Mouse (Mus musculus): ENCODE data around the gene Stum. TPM values are rescaled to one million over a fixed set of nuclear protein-coding genes. Genes with fewer than 3 reads are reported as not detected.
A peak's percentile ranks its signal among the peaks of the same experiment; 100 is the strongest.

Gene Stum
- polyA plus RNA-seq, 1 experiment from 2014 or later, result 0.12 TPM

DNA sequence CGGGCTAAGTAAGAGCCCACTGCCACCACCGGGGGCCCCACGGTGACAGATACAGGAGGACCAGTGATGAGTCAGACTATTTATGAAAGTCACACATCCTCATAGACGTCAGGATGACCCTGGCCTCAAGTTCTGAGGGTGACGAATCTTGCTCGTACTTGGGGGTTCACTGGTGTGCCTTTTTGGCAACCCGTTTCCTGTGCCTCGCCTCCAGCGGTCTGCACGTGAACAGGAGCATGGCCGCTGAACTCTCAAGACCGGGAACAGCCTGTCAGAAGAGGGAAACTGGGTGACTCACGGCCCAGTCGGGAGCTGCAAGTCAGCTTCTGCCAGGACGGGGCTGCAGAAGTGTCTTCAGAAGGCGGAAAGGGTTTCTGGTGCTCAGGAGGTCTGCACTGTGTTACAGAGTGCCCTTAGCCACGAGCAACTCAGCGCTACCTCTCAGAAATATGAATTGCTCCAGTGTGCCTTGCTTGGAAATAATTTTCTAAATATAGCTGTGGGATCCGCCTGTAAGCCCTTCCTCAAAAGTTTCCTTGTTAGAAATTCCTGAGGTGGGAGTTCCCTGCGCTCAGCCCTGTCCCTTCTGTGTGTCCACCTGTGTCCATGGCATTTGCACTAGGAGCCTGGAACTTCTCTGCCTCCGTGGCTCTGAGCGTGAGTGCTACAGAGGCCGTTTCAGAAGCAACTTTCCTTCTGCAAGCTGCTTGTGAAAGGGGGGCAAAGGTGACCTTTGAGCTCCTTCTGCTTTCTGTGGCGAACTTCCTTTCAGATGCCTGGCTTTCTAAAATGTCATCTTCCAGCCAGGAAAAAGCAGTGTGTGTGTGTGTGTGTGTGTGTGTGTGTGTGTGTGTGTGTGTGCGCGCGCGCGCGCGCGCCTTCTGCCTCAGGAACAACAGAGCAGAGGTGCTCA, 79.4 kb downstream of the Stum start:
- ATAC-seq (ENCODE audit: low read depth) (peak; percentile 42), DNase-seq (no peak)
- Histone ChIP-seq H3K9me3 (replicated peaks) (no peaks in the 10 kb centered on the region), H3K4me1 (replicated peaks) (peaks cover 54% of the 10 kb centered on the region), H3K4me3 (replicated peaks) (no peak overlapping the region), H3K9ac (peak overlapping the region; percentile 17; the same call in 1 of the 2 replicates), H3K27ac (peak overlapping the region; percentile 76), H3K27me3 (no peaks in the 10 kb centered on the region), H3K4me2 (peak overlapping the region; percentile 38), H3K36me3 (no peaks in the 10 kb centered on the region)
- WGBS (ENCODE audit: insufficient replicate concordance), result 24% methylated on average over 32 of the region's 32 CpGs

DNA sequence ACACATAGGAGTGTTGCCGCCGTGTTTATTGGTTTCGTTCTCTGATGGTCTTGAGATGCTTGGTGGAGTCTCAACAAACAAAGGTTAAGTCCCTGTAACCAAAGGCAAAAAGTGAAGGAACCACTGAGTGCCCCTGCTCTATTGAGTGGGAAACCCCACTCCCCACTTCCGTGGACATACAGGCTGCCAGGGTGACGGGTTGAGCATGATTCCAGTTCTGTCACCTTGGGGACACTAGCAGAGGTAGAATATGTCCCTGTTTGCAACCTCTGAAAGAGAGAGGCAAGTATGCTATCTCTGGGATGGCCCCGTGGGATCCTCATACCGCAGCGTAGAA, 80.0 kb downstream of the Stum start:
- Histone ChIP-seq H3K4me2 (peak overlapping the region; percentile 38), H3K9ac (no peak overlapping the region; the same call in 1 of the 2 replicates), H3K4me3 (replicated peaks) (no peak overlapping the region), H3K36me3 (no peaks in the 10 kb centered on the region), H3K27me3 (no peaks in the 10 kb centered on the region), H3K4me1 (replicated peaks) (peaks cover 48% of the 10 kb centered on the region), H3K27ac (peak overlapping the region; percentile 76), H3K9me3 (replicated peaks) (no peaks in the 10 kb centered on the region)
- no peak for DNase-seq
- ATAC-seq (ENCODE audit: low read depth), result no peak
- WGBS (ENCODE audit: insufficient replicate concordance), result 49% methylated on average over 8 of the region's 8 CpGs

DNA sequence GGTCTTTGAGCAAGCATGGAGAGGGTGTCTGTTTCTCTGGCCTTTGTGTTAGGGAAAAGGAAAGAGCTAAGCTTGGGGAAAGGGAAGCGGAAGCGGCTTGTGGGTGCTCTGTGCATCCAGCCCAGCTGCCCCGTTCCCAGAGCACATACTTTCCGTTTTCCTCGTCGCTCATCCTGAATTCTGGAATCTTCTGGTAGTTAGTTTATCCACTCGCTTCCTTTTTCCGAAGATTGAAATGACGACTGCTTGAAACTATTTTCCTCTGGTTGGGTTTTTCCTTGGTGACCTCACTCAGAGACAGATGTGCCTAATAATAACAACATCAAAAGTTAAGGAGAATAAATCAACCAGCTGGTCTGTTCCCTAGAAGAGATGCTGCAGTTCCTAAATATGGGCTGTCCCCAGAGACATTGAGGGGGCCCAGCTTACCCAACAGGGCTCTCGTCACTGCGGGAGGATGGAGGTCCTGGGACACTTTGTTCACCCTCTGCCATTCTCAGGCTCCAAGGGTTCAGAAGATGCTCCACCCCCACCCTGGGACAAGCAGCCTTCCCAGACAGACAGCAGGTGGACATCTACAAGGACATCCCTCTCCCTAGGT, 80.7 kb downstream of the Stum start:
- no peak overlapping the region for H3K4me3 ChIP-seq (replicated peaks)
- H3K4me1 ChIP-seq (replicated peaks), result peaks cover 45% of the 10 kb centered on the region
- no peak overlapping the region for H3K9ac ChIP-seq
- DNase-seq (no peak), ATAC-seq (ENCODE audit: low read depth) (no peak)
- no peaks in the 10 kb centered on the region for H3K27me3 ChIP-seq
- H3K9me3 ChIP-seq (replicated peaks), result no peaks in the 10 kb centered on the region
- H3K27ac ChIP-seq, result peak overlapping the region; percentile 76
- no peaks in the 10 kb centered on the region for H3K36me3 ChIP-seq
- H3K4me2 ChIP-seq, result no peak overlapping the region
- 60% methylated on average over 11 of the region's 11 CpGs for WGBS (ENCODE audit: insufficient replicate concordance)

DNA sequence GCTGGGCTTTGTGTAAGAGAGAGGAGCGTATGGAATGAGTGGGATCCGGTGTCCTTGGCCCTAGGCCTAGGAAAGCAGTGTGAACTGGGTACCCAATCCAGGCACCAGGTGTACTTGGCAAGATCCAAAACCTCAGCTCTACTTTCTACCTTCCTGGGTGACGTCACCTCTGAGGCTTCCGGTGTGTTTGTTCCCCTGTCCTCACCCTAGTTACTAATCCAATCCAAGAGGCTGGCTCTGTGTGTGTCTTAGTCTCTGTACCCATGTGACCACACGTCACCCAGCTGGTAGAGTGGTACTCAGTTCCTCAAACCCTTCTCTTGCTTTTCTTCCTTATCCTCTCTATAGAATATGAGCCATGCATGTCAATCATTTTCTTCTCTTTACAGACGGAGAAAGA, 81.6 kb downstream of the Stum start:
- DNase-seq, result no peak
- Histone ChIP-seq H3K27me3 (no peaks in the 10 kb centered on the region), H3K4me1 (replicated peaks) (peaks cover 38% of the 10 kb centered on the region), H3K9ac (no peak overlapping the region), H3K9me3 (replicated peaks) (no peaks in the 10 kb centered on the region), H3K4me3 (replicated peaks) (no peak overlapping the region), H3K36me3 (no peaks in the 10 kb centered on the region), H3K4me2 (no peak overlapping the region), H3K27ac (0 out of 2 replicates have a peak overlapping the region, but pooled peaks have one; percentile 43)
- 54% methylated on average over 6 of the region's 6 CpGs for WGBS (ENCODE audit: insufficient replicate concordance)
- ATAC-seq (ENCODE audit: low read depth), result no peak

DNA sequence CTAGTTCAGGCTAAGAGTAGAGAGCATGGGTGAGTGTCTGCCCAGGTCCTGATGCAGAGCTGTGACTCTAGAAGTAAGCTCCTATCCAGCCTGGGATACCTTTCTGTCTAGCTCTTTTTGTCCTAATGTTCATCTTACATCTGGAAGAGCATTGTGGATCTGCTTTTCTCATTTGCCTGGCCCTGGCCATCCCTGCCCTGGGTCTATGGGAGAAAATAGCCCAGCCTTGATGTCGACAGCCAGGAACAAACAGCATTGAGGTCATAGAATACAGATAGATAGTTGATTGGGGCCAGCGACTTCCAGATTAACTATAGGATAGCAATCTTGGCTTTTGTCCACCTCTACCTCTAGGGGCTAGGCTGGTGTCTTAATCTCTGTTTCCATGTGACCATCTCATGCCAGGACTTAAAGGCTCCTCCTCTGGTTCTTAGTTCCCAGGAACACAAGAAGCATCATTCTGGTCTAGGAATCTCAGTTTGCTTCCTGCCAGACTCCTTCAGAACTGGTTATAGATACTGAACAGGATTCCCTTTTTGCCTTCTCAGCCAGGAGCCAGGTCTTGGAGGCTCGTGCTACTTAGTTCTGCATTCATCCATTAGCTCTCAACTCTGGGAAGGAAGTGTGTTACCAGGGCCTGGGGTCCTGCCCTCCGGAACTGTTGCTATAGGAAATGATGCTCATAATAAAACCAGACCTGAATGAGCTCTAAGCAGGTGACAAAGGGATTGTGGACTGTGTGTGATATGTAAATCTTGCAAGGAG, 82.4 kb downstream of the Stum start:
- no peak for ATAC-seq (ENCODE audit: low read depth)
- 48% methylated on average over 4 of the region's 4 CpGs for WGBS (ENCODE audit: insufficient replicate concordance)
- H3K27ac ChIP-seq, result no peak overlapping the region; the same call in none of the 2 replicates
- no peak overlapping the region for H3K4me2 ChIP-seq
- H3K9me3 ChIP-seq (replicated peaks), result no peaks in the 10 kb centered on the region
- no peak overlapping the region for H3K4me3 ChIP-seq (replicated peaks)
- no peaks in the 10 kb centered on the region for H3K36me3 ChIP-seq
- H3K9ac ChIP-seq, result no peak overlapping the region
- no peaks in the 10 kb centered on the region for H3K27me3 ChIP-seq
- no peak for DNase-seq
- H3K4me1 ChIP-seq (replicated peaks), result peaks cover 31% of the 10 kb centered on the region

DNA sequence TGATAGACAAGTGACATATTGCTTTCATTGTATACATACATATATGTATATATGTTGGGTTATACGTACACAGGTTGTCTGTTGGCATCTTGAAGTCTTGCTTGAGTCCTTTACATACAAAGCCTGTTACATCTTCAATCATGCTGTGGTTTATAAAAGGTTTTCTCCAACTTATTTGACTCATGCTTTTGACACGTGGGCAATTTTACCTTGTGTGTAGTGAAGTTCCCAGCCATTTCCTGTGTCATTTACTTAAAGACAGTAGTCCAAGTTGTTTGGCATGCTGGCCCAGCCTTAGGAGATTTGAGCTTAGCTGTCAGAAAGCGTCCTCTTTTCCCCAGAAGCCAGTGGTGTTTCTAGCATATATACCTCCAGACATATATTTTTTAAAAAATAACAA, 84.9 kb downstream of the Stum start:
- H3K27me3 ChIP-seq, result no peaks in the 10 kb centered on the region
- H3K36me3 ChIP-seq, result no peaks in the 10 kb centered on the region
- 58% methylated on average over 3 of the region's 3 CpGs for WGBS (ENCODE audit: insufficient replicate concordance)
- H3K4me2 ChIP-seq, result no peak overlapping the region
- no peak for ATAC-seq (ENCODE audit: low read depth)
- no peak for DNase-seq
- H3K4me3 ChIP-seq (replicated peaks), result no peak overlapping the region
- no peak overlapping the region for H3K9ac ChIP-seq
- H3K9me3 ChIP-seq (replicated peaks), result no peaks in the 10 kb centered on the region
- H3K27ac ChIP-seq, result no peak overlapping the region
- peaks cover 18% of the 10 kb centered on the region for H3K4me1 ChIP-seq (replicated peaks)

DNA sequence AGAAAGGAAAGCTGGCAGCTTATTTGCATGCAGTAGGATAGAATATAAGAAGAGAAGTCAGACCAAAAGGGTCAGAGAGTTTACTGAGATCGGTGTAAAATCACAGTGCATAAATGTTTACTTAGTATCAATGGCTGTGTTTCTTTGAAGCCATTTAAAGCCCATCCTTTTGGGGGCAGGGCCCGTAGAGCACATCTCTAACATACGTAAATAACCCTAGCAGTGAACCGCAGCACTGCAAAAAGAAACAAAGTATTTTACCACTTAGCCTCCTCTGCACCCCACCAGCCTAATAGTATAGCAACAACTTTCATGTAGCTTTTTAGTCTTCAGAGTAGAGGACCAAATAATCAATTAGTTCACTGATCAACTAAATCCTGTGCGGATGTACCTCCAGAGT, 85.6 kb downstream of the Stum start:
- Histone ChIP-seq H3K36me3 (no peaks in the 10 kb centered on the region), H3K4me2 (no peak overlapping the region), H3K27ac (no peak overlapping the region), H3K27me3 (no peaks in the 10 kb centered on the region), H3K4me3 (replicated peaks) (no peak overlapping the region), H3K9me3 (replicated peaks) (no peaks in the 10 kb centered on the region), H3K9ac (no peak overlapping the region), H3K4me1 (replicated peaks) (peaks cover 18% of the 10 kb centered on the region)
- ATAC-seq (ENCODE audit: low read depth), result no peak
- WGBS (ENCODE audit: insufficient replicate concordance), result 72% methylated on average over 5 of the region's 5 CpGs
- no peak for DNase-seq

DNA sequence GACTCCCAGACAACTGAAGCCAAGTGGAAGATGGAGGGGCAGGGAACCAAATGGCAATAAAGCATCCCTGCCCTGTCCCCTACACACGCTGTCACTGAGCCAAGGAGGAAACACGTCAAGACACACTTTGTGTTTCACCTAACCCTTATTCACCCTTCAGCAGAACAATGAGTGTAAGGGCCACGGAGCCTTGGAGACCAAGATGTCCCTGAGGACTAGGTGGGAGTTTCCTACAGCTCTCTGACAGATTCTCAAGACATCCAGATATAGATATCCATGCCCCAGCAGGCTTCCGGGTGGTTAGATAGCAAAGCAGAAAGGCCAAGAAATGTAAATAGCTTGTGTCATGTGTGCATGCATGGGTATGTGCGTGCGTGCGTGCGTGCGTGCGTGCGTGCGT, 89.4 kb downstream of the Stum start:
- no peak overlapping the region for H3K4me2 ChIP-seq
- ATAC-seq (ENCODE audit: low read depth), result no peak
- H3K9ac ChIP-seq, result no peak overlapping the region
- WGBS (ENCODE audit: insufficient replicate concordance), result 71% methylated on average over 12 of the region's 12 CpGs
- no peak overlapping the region for H3K4me3 ChIP-seq (replicated peaks)
- DNase-seq, result no peak
- H3K9me3 ChIP-seq (replicated peaks), result no peaks in the 10 kb centered on the region
- H3K27me3 ChIP-seq, result no peaks in the 10 kb centered on the region
- H3K27ac ChIP-seq, result no peak overlapping the region
- no peaks in the 10 kb centered on the region for H3K36me3 ChIP-seq
- H3K4me1 ChIP-seq (replicated peaks), result peaks cover 39% of the 10 kb centered on the region

DNA sequence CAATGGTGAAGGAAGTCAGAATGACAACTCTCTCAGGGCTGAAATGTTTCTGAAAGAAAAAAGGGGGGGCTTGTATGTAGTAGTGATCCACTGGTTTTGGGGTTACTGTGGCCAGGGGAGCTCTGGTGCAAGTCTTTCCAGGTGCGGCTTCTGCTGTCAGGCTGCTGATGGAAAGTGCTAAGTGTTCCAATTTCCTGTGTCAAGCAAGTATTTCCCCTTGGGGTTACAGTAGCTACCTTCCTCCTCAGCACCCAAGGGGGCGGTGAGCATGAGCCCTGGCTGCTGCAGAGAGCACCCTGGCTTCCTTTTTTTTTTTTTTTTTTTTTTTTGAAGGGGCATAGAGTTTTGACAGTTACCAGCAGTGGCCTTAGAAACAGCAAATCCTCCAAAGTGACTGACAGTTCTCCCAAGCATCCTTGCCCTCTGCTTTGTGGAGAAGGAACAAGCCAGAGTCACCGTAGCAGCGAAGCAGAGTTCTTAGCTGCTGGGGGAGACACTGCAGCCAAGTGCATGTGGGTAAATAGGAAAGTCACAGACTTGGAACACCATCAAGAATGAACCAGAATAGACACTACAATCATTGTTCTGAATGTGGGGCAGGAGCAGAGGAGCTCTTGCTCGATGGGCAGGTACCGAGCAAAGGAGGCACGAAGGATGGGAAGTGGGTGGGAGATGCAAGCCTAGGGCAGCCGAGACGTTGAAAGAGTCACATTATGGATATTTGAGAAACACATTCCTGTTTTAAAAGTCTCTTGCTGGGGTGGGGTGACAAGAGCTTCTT, 90.1 kb downstream of the Stum start:
- 67% methylated on average over 9 of the region's 9 CpGs for WGBS (ENCODE audit: insufficient replicate concordance)
- Histone ChIP-seq H3K27ac (peak overlapping the region; percentile 18; the same call in 1 of the 2 replicates), H3K4me1 (replicated peaks) (peaks cover 44% of the 10 kb centered on the region), H3K4me2 (no peak overlapping the region), H3K4me3 (replicated peaks) (no peak overlapping the region), H3K27me3 (no peaks in the 10 kb centered on the region), H3K9me3 (replicated peaks) (no peaks in the 10 kb centered on the region), H3K9ac (no peak overlapping the region), H3K36me3 (no peaks in the 10 kb centered on the region)
- ATAC-seq (ENCODE audit: low read depth) (no peak), DNase-seq (no peak)

DNA sequence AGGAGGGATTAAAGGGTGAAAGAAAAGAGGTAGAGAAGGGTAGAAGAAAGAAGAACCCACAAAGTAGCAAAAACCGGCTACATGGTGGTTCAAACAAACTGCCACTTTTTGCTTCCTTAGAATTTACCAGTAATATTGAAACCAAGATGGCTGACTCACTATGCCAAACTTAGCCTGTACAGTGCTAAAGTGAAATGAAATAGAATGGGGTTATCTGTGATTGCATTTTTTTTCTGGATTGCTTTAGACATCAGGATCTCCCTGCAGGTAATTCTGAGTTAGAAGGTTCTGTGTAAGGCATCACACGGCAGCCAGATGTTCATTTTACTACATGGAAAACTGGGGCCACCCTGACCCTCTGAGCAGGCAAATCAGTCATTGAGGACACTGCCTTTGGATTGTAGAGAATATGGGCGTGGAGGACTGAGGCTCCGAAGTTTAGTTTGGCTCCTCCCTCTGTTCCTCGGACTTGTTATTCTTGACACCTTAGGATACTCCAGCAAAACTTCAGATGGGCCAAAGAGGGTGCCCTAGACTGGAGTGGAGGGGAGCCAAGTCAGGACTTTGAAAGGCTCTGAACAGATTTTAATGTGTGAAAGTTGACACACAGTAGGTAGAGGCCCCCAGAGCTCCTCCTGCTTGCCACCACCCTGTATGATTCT, 91.0 kb downstream of the Stum start:
- H3K9ac ChIP-seq, result no peak overlapping the region
- H3K27me3 ChIP-seq, result no peaks in the 10 kb centered on the region
- 62% methylated on average over 5 of the region's 5 CpGs for WGBS (ENCODE audit: insufficient replicate concordance)
- no peak for DNase-seq
- no peak overlapping the region for H3K4me2 ChIP-seq
- peaks cover 51% of the 10 kb centered on the region for H3K4me1 ChIP-seq (replicated peaks)
- no peak overlapping the region for H3K4me3 ChIP-seq (replicated peaks)
- no peak overlapping the region for H3K27ac ChIP-seq
- H3K9me3 ChIP-seq (replicated peaks), result no peaks in the 10 kb centered on the region
- H3K36me3 ChIP-seq, result no peaks in the 10 kb centered on the region
- ATAC-seq (ENCODE audit: low read depth), result no peak
